Mouse (Mus musculus) liver, embryonic 13.5 days (tissue): ENCODE data around the gene Samd3. TPM values are rescaled to one million over a fixed set of nuclear protein-coding genes. Genes with fewer than 3 reads are reported as not detected.

Source experiments
- ATAC-seq: fragments of 200-750 bp; cut with Nextera tagmentation; 2 replicates; pipeline ENCODE4 v1.8.0; 2017; ENCODE audit warnings: low read depth, mild to moderate bottlenecking, moderate number of reproducible peaks, moderate library complexity
- DNase-seq: peaks from one replicate; pipeline ENCODE4 v3.0.0; 2022
- H3K27ac ChIP-seq: fragments of 300-500 bp; sonication (generic); 2 replicates; pipeline ENCODE4 v1.5.1; 2015; ENCODE audit warnings: moderate library complexity, mild to moderate bottlenecking, inconsistent platforms
- H3K27me3 ChIP-seq: fragments of 300-500 bp; sonication (generic); 2 replicates; pipeline ENCODE4 v1.6.1; 2015; ENCODE audit warnings: mild to moderate bottlenecking, inconsistent platforms
- H3K36me3 ChIP-seq: fragments of 300-500 bp; sonication (generic); 2 replicates; pipeline ENCODE4 v1.6.1; 2015; ENCODE audit warnings: mild to moderate bottlenecking, inconsistent platforms
- H3K4me1 ChIP-seq: fragments of 300-500 bp; sonication (generic); replicated peaks from 2 replicates; pipeline ENCODE4 v1.6.1; 2015; ENCODE audit warnings: inconsistent platforms
- H3K4me2 ChIP-seq: fragments of 300-500 bp; sonication (generic); 2 replicates; pipeline ENCODE4 v1.6.1; 2015; ENCODE audit warnings: inconsistent platforms, mild to moderate bottlenecking, moderate library complexity
- H3K4me3 ChIP-seq: fragments of 300-500 bp; sonication (generic); replicated peaks from 2 replicates; pipeline ENCODE4 v1.5.1; 2015; ENCODE audit warnings: mild to moderate bottlenecking, inconsistent platforms
- H3K9ac ChIP-seq: fragments of 300-500 bp; sonication (generic); 2 replicates; pipeline ENCODE4 v1.6.1; 2015; ENCODE audit warnings: mild to moderate bottlenecking, inconsistent platforms
- H3K9me3 ChIP-seq: fragments of 300-500 bp; sonication (generic); replicated peaks from 2 replicates; pipeline ENCODE4 v1.6.1; 2016; ENCODE audit warnings: inconsistent platforms
- WGBS: fragments of 180-500 bp; shearing (Covaris S2); methylation state at CpG from one replicate; pipeline ENCODE4 v1.1.7; 2015; ENCODE audit not compliant: insufficient replicate concordance; 5-methylcytosine and 5-hydroxymethylcytosine counted together
- polyA plus RNA-seq: library from polyadenylated mRNA; unstranded; fragments of >200 nt; fragmentation: Nextera tagmentation; extraction: Ambion mirVana; gene quantifications from 2 replicates; pipeline ENCODE4 v1.2.1, GENCODE M21; 2015

Gene Samd3
- polyA plus RNA-seq, 1 experiment from 2014 or later, result not detected

- Histone ChIP-seq H3K9me3 (no peaks in the 10 kb centered on the region), H3K27me3 (no peaks in the 10 kb centered on the region), H3K4me3 (no peak overlapping the region), H3K4me1 (no peaks in the 10 kb centered on the region), H3K36me3 (peaks cover 20% of the 10 kb centered on the region), H3K27ac (no peak overlapping the region), H3K9ac (no peak overlapping the region), H3K4me2 (no peak overlapping the region)
- WGBS, result 80% methylated on average over 15 of the region's 15 CpGs
- DNase-seq (no peak), ATAC-seq (no peak)
Observed at GRCm38 (mm10) chr10:26314327-26314726, 84.8 kb downstream of the Samd3 start.

DNA sequence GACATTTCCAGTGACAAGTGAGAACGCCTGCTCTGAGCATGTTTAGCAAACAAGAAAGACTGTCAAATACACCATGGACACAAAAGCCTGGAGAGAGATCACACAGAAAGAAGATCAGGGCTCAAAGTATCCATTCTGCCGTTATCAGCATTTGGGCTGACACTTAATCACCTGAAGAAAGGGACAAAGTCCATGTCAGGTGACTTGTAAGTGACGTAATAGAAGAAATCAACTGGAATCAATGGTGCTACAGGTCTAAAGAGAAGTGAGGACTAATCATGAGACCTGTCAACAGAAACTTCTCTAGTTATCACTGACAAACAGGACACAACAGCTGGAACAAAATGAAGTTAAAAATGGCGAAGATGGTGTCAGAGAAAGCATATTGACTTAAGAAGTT is 91.2 kb downstream of the Samd3 start:
- Histone ChIP-seq H3K4me3 (no peak overlapping the region), H3K9me3 (no peaks in the 10 kb centered on the region), H3K27ac (no peak overlapping the region), H3K27me3 (no peaks in the 10 kb centered on the region), H3K4me1 (no peaks in the 10 kb centered on the region; the same call in 1 of the 2 replicates), H3K36me3 (no peaks in the 10 kb centered on the region), H3K4me2 (no peak overlapping the region), H3K9ac (no peak overlapping the region)
- no peak for DNase-seq
- 57% methylated on average over 4 of the region's 4 CpGs for WGBS
- ATAC-seq, result no peak

Other genes with a start within 250 kb of the Samd3 start
- gene Gm9767, start 151.5 kb upstream of the Samd3 start, polyA plus RNA-seq, result not detected in 2 replicates
- 0.38 and 0.56 TPM in 2 replicates for gene Tmem200a, start 150.7 kb upstream of the Samd3 start, polyA plus RNA-seq
- gene L3mbtl3, start 146.3 kb downstream of the Samd3 start, polyA plus RNA-seq, result 1.7 and 2.5 TPM in 2 replicates